Mouse (Mus musculus) cortical plate, adult 2 months (tissue): Measurements from ENCODE around the gene Col15a1. TPM values are rescaled to one million over a fixed set of nuclear protein-coding genes. Genes with fewer than 3 reads are reported as not detected.

ENCODE experiments used
- H3K27ac ChIP-seq: fragments of 200-500 bp; 2 replicates; pipeline ENCODE4 v1.5.1; 2012; ENCODE audit warnings: low read length, control low read depth, inconsistent platforms; ENCODE audit not compliant: insufficient read depth
- H3K4me1 ChIP-seq: fragments of 200-500 bp; 2 replicates; pipeline ENCODE4 v1.6.1; 2011; ENCODE audit warnings: low read length; ENCODE audit not compliant: control insufficient read depth, insufficient read depth
- H3K4me3 ChIP-seq: fragments of 200-500 bp; 2 replicates; pipeline ENCODE4 v1.5.1; 2011; ENCODE audit warnings: mild to moderate bottlenecking, low read length, control low read depth; ENCODE audit not compliant: insufficient read depth
- CTCF ChIP-seq: fragments of 200-500 bp; IDR thresholded peaks from 2 replicates; pipeline ENCODE4 v1.5.1; 2011; ENCODE audit warnings: mild to moderate bottlenecking, control low read depth, low read length; ENCODE audit not compliant: insufficient read depth; ENCODE audit errors: extremely low read depth
- POLR2A ChIP-seq: fragments of 200-500 bp; IDR thresholded peaks from 2 replicates; pipeline ENCODE4 v1.6.1; 2011; ENCODE audit warnings: mild to moderate bottlenecking, low read length, control low read depth; ENCODE audit not compliant: insufficient read depth; ENCODE audit errors: extremely low read depth
- polyA plus RNA-seq: library from polyadenylated mRNA; depleted of rRNA; stranded (reverse); fragments of >200 nt; gene quantifications from 2 replicates; pipeline ENCODE4 v1.2.3, GENCODE M21; 2012

Gene Col15a1
- polyA plus RNA-seq, 1 experiment: 11.7 TPM

DNA sequence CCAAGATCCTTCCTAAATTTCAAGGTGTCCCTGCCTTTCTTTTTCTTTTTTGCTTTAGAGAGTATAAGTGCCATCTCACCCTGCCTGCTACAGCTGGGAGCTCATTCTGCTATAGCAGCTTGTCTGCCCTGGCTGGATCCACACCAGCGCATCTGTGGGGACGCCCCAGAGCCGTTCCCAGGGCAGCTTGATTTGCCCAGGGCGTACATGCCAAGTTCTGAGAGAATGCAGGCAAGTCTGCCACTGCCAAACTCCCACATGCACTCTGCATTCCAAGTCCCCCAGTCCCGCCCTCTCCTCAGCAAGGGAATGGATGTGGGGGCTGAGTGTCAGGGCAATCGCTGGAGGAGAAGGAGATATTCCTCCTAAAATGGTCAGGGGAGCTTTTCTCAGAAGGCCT is 19.8 kb downstream of the Col15a1 start:
- peaks cover 7% of the 10 kb centered on the region for H3K4me1 ChIP-seq
- no peak overlapping the region for H3K4me3 ChIP-seq
- TF ChIP-seq POLR2A (no peak), CTCF (no peak)
- no peak overlapping the region for H3K27ac ChIP-seq

DNA sequence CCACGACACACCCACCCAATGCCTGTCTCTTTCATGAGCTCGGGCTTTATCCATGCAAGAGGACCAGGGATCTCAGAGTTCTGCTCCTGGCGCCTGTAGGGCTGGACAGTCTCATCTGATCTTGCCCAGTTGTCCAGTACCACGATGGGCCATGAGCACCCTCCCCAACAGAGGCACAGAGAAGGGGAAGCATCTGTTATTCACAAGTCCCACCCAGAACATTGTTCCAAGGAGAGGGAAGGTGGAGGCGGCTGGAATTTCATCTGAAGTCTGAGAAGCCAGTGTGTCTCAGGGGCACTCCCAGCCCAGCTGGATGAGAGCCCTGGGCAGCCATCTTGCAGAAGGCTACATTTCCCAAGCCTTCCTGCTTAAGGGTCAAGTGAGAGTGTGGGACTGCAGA is 21.0 kb downstream of the Col15a1 start:
- H3K27ac ChIP-seq: no peak overlapping the region
- peaks cover 7% of the 10 kb centered on the region for H3K4me1 ChIP-seq
- no peak for TF ChIP-seq CTCF
- no peak for TF ChIP-seq POLR2A
- no peak overlapping the region for H3K4me3 ChIP-seq

DNA sequence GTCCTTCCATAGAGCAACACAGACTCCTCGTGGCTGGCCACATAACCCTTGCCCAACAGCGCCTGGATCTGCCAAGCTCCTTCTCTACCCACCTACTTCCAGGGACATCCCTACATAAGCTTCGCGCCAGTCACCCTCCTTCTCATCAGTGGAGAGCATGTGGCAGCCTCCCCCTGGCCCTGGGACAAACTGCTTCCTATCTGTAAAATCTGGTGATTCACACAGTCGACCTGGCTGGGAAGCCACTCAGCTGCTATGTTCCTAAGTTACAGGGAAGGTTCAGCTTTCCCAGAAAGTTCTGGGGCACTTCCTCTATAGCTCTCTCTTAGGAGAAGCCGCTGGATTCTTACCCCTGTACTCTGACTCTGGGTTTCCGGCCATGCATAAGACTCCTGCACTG is 22.5 kb downstream of the Col15a1 start:
- H3K4me3 ChIP-seq: no peak overlapping the region
- no peak overlapping the region for H3K27ac ChIP-seq
- TF ChIP-seq POLR2A: no peak
- TF ChIP-seq CTCF: no peak
- H3K4me1 ChIP-seq: peaks cover 9% of the 10 kb centered on the region

DNA sequence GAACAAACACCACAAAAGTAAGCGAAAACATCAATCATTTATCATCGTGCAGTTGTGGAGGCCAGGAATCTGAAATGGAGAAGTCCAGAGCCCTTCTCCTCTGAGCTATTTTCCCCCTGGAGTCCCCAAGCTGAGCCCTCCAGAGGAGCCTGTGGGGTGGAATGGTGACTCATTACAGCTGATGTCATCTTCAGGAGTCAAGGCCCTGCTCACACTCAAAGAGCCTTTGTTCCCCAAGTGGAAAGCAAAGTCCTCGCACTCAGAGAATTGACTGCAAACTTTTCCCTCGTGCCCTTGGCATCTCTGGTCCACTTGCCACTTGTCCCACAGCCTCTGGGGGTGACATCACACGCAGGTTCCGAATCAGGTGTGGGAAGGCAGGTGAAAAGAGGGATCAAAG is 23.4 kb downstream of the Col15a1 start:
- no peak overlapping the region for H3K4me3 ChIP-seq
- TF ChIP-seq POLR2A (no peak), CTCF (no peak)
- H3K4me1 ChIP-seq: peaks cover 7% of the 10 kb centered on the region
- no peak overlapping the region for H3K27ac ChIP-seq

DNA sequence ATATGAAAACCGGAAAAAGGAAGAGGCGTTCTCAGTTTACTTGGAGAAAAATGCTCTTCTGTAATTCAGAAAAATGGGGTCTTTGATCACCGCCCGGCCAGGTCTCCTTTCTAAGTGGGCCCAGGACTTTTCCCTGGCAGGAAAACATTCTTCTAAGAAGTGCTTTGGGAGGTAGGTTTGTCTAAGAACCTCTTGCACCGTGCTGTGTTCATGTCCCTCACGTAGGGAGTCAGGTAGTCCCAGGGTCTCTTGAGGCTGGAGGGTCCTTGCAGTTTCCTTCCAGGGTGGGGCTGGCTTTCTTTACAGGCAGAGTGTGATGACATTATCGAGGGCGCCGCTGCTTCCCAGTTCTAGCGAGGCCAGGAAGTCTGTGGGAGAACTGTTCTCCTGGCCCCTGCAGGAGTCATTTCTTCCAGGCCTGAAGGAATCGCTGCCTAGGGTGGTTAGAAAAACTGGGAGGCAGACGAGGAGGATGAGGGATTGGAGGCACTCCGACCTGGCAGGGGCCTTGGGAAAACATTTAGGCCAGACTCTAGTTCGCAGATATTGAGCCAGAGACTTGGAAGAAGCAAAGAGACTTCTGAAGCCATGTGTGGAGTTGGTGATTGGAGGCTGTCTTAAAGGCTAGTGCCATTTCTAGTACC is 25.4 kb downstream of the Col15a1 start:
- no peak for TF ChIP-seq CTCF
- no peak for TF ChIP-seq POLR2A

DNA sequence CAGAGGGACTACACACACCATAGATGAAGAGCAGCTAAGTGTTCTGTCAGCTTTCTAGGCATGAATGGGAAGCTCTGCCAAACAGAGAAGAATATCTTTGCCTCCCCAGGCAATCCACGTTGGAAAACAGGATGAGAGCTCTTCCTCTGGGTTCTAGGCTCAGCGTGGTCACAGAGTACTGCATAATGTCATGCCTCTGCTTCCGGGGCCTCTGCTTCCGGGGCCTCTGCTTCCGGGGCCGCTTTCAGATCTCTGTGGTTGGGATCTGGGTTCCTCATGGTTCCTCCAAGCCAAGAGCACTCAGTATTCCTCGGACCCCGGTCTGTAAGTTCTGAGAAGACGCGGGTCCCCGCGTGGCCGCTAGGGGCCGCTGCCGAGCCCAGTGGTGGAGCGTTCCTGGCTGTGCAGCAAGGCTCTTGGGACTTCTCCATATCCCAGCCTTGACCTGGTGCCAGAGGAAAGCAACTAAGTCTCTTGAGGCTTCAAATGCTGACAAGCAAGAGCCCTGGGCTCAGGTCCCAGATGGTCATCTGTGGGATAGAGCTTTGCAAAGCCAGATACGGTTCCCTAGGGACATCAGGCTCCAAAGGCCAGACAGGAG is 26.8 kb downstream of the Col15a1 start:
- TF ChIP-seq CTCF (peak; percentile 47; the same call in 1 of the 2 replicates), POLR2A (no peak)
- Histone ChIP-seq H3K4me1 (peaks cover 2% of the 10 kb centered on the region; the same call in 1 of the 2 replicates), H3K4me3 (no peak overlapping the region), H3K27ac (no peak overlapping the region)

More for the DNA sequence above, 25.4 kb downstream of the Col15a1 start:
- Histone ChIP-seq H3K27ac (no peak overlapping the region), H3K4me3 (no peak overlapping the region), H3K4me1 (peaks cover 2% of the 10 kb centered on the region; the same call in 1 of the 2 replicates)

DNA sequence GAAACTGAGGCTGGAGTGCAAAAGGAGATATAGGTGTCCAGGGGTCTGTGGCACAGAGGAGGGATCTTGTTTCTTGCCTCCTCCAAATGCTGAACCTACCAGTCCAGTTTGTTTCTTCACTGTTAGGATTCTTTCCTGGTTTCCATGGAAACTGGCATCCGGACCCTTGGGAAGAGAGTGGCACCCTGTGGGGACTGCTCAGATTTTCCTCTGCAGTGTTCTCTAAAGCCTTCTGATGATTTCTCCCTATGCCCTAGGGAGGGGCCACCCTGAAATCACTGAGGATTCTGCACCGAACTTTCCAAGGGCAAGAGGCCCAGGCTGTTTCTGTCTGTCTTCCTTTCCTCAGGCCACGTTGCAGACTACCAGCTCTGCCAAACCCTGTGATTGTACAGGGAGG is 27.4 kb downstream of the Col15a1 start:
- no peak for TF ChIP-seq CTCF
- TF ChIP-seq POLR2A: no peak
- Histone ChIP-seq H3K4me3 (no peak overlapping the region), H3K4me1 (peaks cover 2% of the 10 kb centered on the region; the same call in 1 of the 2 replicates), H3K27ac (no peak overlapping the region)

DNA sequence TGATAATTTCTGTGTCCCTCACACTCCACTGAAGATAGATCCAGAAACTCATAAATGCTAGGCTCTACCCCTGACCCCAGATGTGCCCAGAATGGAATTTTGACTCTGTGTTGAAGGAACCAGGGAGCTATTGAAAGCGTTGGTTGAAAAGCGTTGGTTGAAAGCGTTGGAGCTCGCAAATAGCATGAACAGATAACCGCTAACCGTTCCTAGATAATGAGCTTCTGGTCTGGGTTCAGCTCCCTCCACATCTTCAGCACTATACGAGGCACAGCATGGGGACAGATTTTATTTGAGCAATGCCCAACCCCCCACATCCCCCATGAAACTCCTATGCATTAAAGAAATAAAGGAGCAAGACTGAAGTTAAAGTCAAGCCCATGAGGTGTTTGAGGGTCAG is 28.1 kb downstream of the Col15a1 start:
- Histone ChIP-seq H3K4me3 (no peak overlapping the region), H3K27ac (no peak overlapping the region), H3K4me1 (peaks cover 2% of the 10 kb centered on the region; the same call in 1 of the 2 replicates)
- TF ChIP-seq POLR2A (no peak), CTCF (no peak)

DNA sequence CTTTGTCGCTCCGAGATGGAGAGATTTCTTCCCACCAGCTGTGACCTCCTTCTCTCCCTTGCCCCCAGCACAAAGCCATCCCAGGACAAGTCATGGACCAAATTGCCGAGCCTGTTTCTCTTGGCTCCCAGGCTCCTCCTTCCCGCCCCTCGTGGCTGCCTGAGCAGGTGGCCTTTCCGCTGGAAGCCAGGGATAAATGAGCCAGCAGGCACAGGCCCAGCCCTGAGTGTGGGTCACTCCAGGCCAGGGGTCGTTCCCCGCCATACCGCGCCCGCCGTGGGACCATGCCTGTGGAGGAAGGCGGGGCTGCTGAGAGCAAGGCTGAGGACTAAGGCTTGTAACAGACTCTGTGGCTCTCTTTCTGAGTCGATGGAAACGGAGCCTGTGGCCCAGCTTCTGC is 29.3 kb downstream of the Col15a1 start:
- H3K4me1 ChIP-seq: peaks cover 2% of the 10 kb centered on the region; the same call in 1 of the 2 replicates
- TF ChIP-seq CTCF: no peak
- no peak for TF ChIP-seq POLR2A

DNA sequence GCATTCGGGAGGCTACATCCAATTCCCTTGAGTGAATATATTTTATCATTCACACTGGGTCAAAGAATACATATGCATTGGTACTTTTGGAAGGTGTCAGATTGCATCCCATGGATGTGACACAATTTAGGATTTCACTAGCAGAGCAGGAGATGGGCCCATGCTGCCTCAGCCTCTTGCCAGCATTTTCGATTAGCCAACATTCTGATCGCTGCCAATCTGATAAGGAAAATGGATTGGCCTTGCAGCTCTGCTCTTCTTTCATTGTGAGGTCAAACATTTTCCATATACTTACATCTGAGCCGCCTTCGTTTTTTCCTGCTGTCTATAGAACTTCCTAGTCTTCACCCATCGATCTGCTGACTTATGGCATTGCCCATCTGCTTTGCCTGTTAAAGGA is 31.2 kb downstream of the Col15a1 start:
- no peak for TF ChIP-seq CTCF
- TF ChIP-seq POLR2A: no peak
- Histone ChIP-seq H3K4me3 (no peak overlapping the region), H3K27ac (no peak overlapping the region)

More for the DNA sequence above, 29.3 kb downstream of the Col15a1 start:
- Histone ChIP-seq H3K27ac (no peak overlapping the region), H3K4me3 (no peak overlapping the region)

More for the DNA sequence above, 31.2 kb downstream of the Col15a1 start:
- peaks cover 2% of the 10 kb centered on the region; the same call in 1 of the 2 replicates for H3K4me1 ChIP-seq
